Mouse (Mus musculus): ENCODE measurements around the gene Tmem258. TPM values are rescaled to one million over a fixed set of nuclear protein-coding genes. Genes with fewer than 3 reads are reported as not detected.
A peak's percentile ranks its signal among the peaks of the same experiment; 100 is the strongest.

Gene Tmem258
- polyA plus RNA-seq, 1 experiment from 2014 or later, result 380 TPM

- 72% methylated on average over 5 of the region's 5 CpGs for WGBS
- no peak overlapping the region for H3K4me3 ChIP-seq
Measured at GRCm38 (mm10) chr19:10173116-10173718, 30.6 kb upstream of the Tmem258 start.

GRCm38 (mm10) chr19:10173844-10174539 is 29.8 kb upstream of the Tmem258 start:
- ATAC-seq (replicated peaks; ENCODE audit: insufficient number of reproducible peaks, insufficient read depth, low FRiP score, low read depth), result no peak
- Histone ChIP-seq H3K4me2 (no peak overlapping the region), H3K9ac (no peak overlapping the region), H3K4me3 (no peak overlapping the region), H3K27me3 (no peaks in the 10 kb centered on the region), H3K27ac (no peak overlapping the region), H3K4me1 (replicated peaks) (peaks cover 8% of the 10 kb centered on the region), H3K9me3 (replicated peaks) (no peaks in the 10 kb centered on the region), H3K36me3 (no peaks in the 10 kb centered on the region)
- WGBS, result 75% methylated on average over 7 of the region's 7 CpGs

More at GRCm38 (mm10) chr19:10173116-10173718, 30.6 kb upstream of the Tmem258 start:
- peaks cover 8% of the 10 kb centered on the region for H3K4me1 ChIP-seq (replicated peaks)
- H3K27ac ChIP-seq, result no peak overlapping the region
- no peak for ATAC-seq (replicated peaks; ENCODE audit: insufficient number of reproducible peaks, insufficient read depth, low FRiP score, low read depth)
- no peak overlapping the region for H3K9ac ChIP-seq
- no peaks in the 10 kb centered on the region for H3K27me3 ChIP-seq
- no peaks in the 10 kb centered on the region for H3K9me3 ChIP-seq (replicated peaks)
- H3K4me2 ChIP-seq, result no peak overlapping the region
- H3K36me3 ChIP-seq, result no peaks in the 10 kb centered on the region

- Histone ChIP-seq H3K36me3 (no peaks in the 10 kb centered on the region), H3K27me3 (no peaks in the 10 kb centered on the region), H3K4me2 (no peak overlapping the region), H3K27ac (no peak overlapping the region), H3K9ac (no peak overlapping the region), H3K4me1 (replicated peaks) (peaks cover 8% of the 10 kb centered on the region), H3K4me3 (no peak overlapping the region), H3K9me3 (replicated peaks) (no peaks in the 10 kb centered on the region)
- no peak for ATAC-seq (replicated peaks; ENCODE audit: insufficient number of reproducible peaks, insufficient read depth, low FRiP score, low read depth)
- WGBS, result 63% methylated on average over 4 of the region's 4 CpGs
Measured at GRCm38 (mm10) chr19:10174956-10175355, 28.9 kb upstream of the Tmem258 start.

GRCm38 (mm10) chr19:10176477-10176876 is 27.3 kb upstream of the Tmem258 start:
- WGBS, result 71% methylated on average over 1 of the region's 1 CpGs
- H3K9ac ChIP-seq, result no peak overlapping the region
- no peaks in the 10 kb centered on the region for H3K9me3 ChIP-seq (replicated peaks)
- H3K27ac ChIP-seq, result peak overlapping the region; percentile 42; the same call in 1 of the 2 replicates
- no peaks in the 10 kb centered on the region for H3K36me3 ChIP-seq
- H3K4me1 ChIP-seq (replicated peaks), result peaks cover 13% of the 10 kb centered on the region
- H3K27me3 ChIP-seq, result no peaks in the 10 kb centered on the region
- H3K4me2 ChIP-seq, result no peak overlapping the region; the same call in 1 of the 2 replicates
- no peak for ATAC-seq (replicated peaks; ENCODE audit: insufficient number of reproducible peaks, insufficient read depth, low FRiP score, low read depth)
- H3K4me3 ChIP-seq, result no peak overlapping the region

- Histone ChIP-seq H3K27me3 (no peaks in the 10 kb centered on the region), H3K27ac (peak overlapping the region; percentile 42), H3K4me3 (no peak overlapping the region), H3K9ac (no peak overlapping the region), H3K9me3 (replicated peaks) (no peaks in the 10 kb centered on the region), H3K36me3 (no peaks in the 10 kb centered on the region), H3K4me2 (peak overlapping the region; percentile 33; the same call in 1 of the 2 replicates), H3K4me1 (replicated peaks) (peaks cover 15% of the 10 kb centered on the region)
- 30% methylated on average over 7 of the region's 7 CpGs for WGBS
- ATAC-seq (replicated peaks; ENCODE audit: insufficient number of reproducible peaks, insufficient read depth, low FRiP score, low read depth), result peak; percentile 70
Measured at GRCm38 (mm10) chr19:10176941-10177372, 26.9 kb upstream of the Tmem258 start.

- H3K9me3 ChIP-seq (replicated peaks), result no peaks in the 10 kb centered on the region
- peaks cover 37% of the 10 kb centered on the region for H3K4me1 ChIP-seq (replicated peaks)
- ATAC-seq (replicated peaks; ENCODE audit: insufficient number of reproducible peaks, insufficient read depth, low FRiP score, low read depth), result no peak
- H3K4me3 ChIP-seq, result no peak overlapping the region
- no peak overlapping the region for H3K4me2 ChIP-seq
- WGBS, result 81% methylated on average over 7 of the region's 7 CpGs
- H3K36me3 ChIP-seq, result peaks cover 9% of the 10 kb centered on the region; the same call in 1 of the 2 replicates
- no peak overlapping the region for H3K27ac ChIP-seq
- no peak overlapping the region for H3K9ac ChIP-seq
- no peaks in the 10 kb centered on the region for H3K27me3 ChIP-seq
Measured at GRCm38 (mm10) chr19:10181225-10181624, 22.6 kb upstream of the Tmem258 start.

GRCm38 (mm10) chr19:10182142-10182541 is 21.7 kb upstream of the Tmem258 start:
- Histone ChIP-seq H3K9me3 (replicated peaks) (no peaks in the 10 kb centered on the region), H3K27me3 (no peaks in the 10 kb centered on the region), H3K27ac (peak overlapping the region; percentile 94), H3K4me2 (peak overlapping the region; percentile 87), H3K4me3 (peak overlapping the region; percentile 97), H3K36me3 (peaks cover 17% of the 10 kb centered on the region; the same call in 1 of the 2 replicates), H3K4me1 (replicated peaks) (peaks cover 32% of the 10 kb centered on the region), H3K9ac (peak overlapping the region; percentile 50)
- no peak for ATAC-seq (replicated peaks; ENCODE audit: insufficient number of reproducible peaks, insufficient read depth, low FRiP score, low read depth)
- 36% methylated on average over 7 of the region's 7 CpGs for WGBS

- H3K4me1 ChIP-seq (replicated peaks), result peaks cover 29% of the 10 kb centered on the region
- peak within 1 kb of the TSS; percentile 87 for H3K4me2 ChIP-seq
- peak; percentile 93 for ATAC-seq (replicated peaks; ENCODE audit: insufficient number of reproducible peaks, insufficient read depth, low FRiP score, low read depth)
- under 1% methylated on average over 69 of the region's 70 CpGs for WGBS
- H3K36me3 ChIP-seq, result peaks cover 23% of the 10 kb centered on the region; the same call in 1 of the 2 replicates
- H3K9me3 ChIP-seq (replicated peaks), result no peaks in the 10 kb centered on the region
- H3K4me3 ChIP-seq, result peak within 1 kb of the TSS; percentile 97
- peak within 1 kb of the TSS; percentile 82 for H3K9ac ChIP-seq
- H3K27ac ChIP-seq, result peak within 1 kb of the TSS; percentile 94
- no peaks in the 10 kb centered on the region for H3K27me3 ChIP-seq
Measured at GRCm38 (mm10) chr19:10182670-10183298, 21.0 kb upstream of the Tmem258 start, which contains the start of gene Fads1. Fads1 (plus strand) TSS chr19:10182888.

- Histone ChIP-seq H3K27me3 (no peaks in the 10 kb centered on the region), H3K27ac (peak overlapping the region; percentile 94), H3K4me1 (replicated peaks) (peaks cover 29% of the 10 kb centered on the region), H3K9ac (peak overlapping the region; percentile 82), H3K4me3 (peak overlapping the region; percentile 97), H3K9me3 (replicated peaks) (no peaks in the 10 kb centered on the region), H3K4me2 (peak overlapping the region; percentile 87), H3K36me3 (peaks cover 30% of the 10 kb centered on the region; the same call in 1 of the 2 replicates)
- WGBS, result 1% methylated on average over 35 of the region's 35 CpGs
- peak; percentile 66 for ATAC-seq (replicated peaks; ENCODE audit: insufficient number of reproducible peaks, insufficient read depth, low FRiP score, low read depth)
Measured at GRCm38 (mm10) chr19:10183299-10183983, 20.4 kb upstream of the Tmem258 start.

GRCm38 (mm10) chr19:10184096-10184495 is 19.7 kb upstream of the Tmem258 start:
- Histone ChIP-seq H3K36me3 (peaks cover 37% of the 10 kb centered on the region), H3K27ac (peak overlapping the region; percentile 94), H3K27me3 (no peaks in the 10 kb centered on the region), H3K4me3 (peak overlapping the region; percentile 97), H3K4me1 (replicated peaks) (peaks cover 29% of the 10 kb centered on the region), H3K4me2 (peak overlapping the region; percentile 87), H3K9ac (peak overlapping the region; percentile 82), H3K9me3 (replicated peaks) (no peaks in the 10 kb centered on the region)
- ATAC-seq (replicated peaks; ENCODE audit: insufficient number of reproducible peaks, insufficient read depth, low FRiP score, low read depth), result no peak
- WGBS, result 19% methylated on average over 12 of the region's 12 CpGs

- Histone ChIP-seq H3K27ac (no peak overlapping the region), H3K4me1 (replicated peaks) (peaks cover 24% of the 10 kb centered on the region), H3K4me3 (no peak overlapping the region), H3K36me3 (peaks cover 53% of the 10 kb centered on the region), H3K9me3 (replicated peaks) (no peaks in the 10 kb centered on the region), H3K9ac (no peak overlapping the region), H3K27me3 (no peaks in the 10 kb centered on the region), H3K4me2 (no peak overlapping the region)
- WGBS, result 89% methylated on average over 3 of the region's 3 CpGs
- no peak for ATAC-seq (replicated peaks; ENCODE audit: insufficient number of reproducible peaks, insufficient read depth, low FRiP score, low read depth)
Measured at GRCm38 (mm10) chr19:10185876-10186275, 17.9 kb upstream of the Tmem258 start.
